Mouse (Mus musculus) stomach, postnatal 0 days (tissue): Measurements from ENCODE around the gene Ehd4. TPM values are rescaled to one million over a fixed set of nuclear protein-coding genes. Genes with fewer than 3 reads are reported as not detected.

Source experiments
- ATAC-seq: fragments of 200-750 bp; cut with Nextera tagmentation; 2 replicates; pipeline ENCODE4 v1.8.0; 2017; ENCODE audit not compliant: low FRiP score, low TSS enrichment
- DNase-seq: peaks from one replicate; pipeline ENCODE4 v3.0.0-alpha.2; 2016; ENCODE audit warnings: low spot score
- H3K27ac ChIP-seq: fragments of 300-500 bp; sonication (generic); replicated peaks from 2 replicates; pipeline ENCODE4 v1.5.1; 2014; ENCODE audit warnings: mild to moderate bottlenecking, control low read depth
- H3K27me3 ChIP-seq: fragments of 300-500 bp; sonication (generic); 2 replicates; pipeline ENCODE4 v1.6.1; 2014; ENCODE audit warnings: low read length; ENCODE audit not compliant: control insufficient read depth, insufficient read depth
- H3K36me3 ChIP-seq: fragments of 300-500 bp; sonication (generic); 2 replicates; pipeline ENCODE4 v1.6.1; 2014; ENCODE audit warnings: low read length, mixed read lengths; ENCODE audit not compliant: control insufficient read depth, insufficient read depth
- H3K4me1 ChIP-seq: fragments of 300-500 bp; sonication (generic); replicated peaks from 2 replicates; pipeline ENCODE4 v1.6.1; 2014; ENCODE audit warnings: antibody characterized with exemption; ENCODE audit not compliant: control insufficient read depth, insufficient read depth
- H3K4me2 ChIP-seq: fragments of 300-500 bp; sonication (generic); replicated peaks from 2 replicates; pipeline ENCODE4 v1.6.1; 2014; ENCODE audit warnings: low read depth, mild to moderate bottlenecking, control low read depth, moderate library complexity
- H3K4me3 ChIP-seq: fragments of 300-500 bp; sonication (generic); 2 replicates; pipeline ENCODE4 v1.5.1; 2014; ENCODE audit warnings: low read depth, low read length, control low read depth
- H3K9ac ChIP-seq: fragments of 300-500 bp; sonication (generic); 2 replicates; pipeline ENCODE4 v1.6.1; 2014; ENCODE audit warnings: mild to moderate bottlenecking, low read length, control low read depth, mixed read lengths
- H3K9me3 ChIP-seq: fragments of 300-500 bp; sonication (generic); 2 replicates; pipeline ENCODE4 v1.6.1; 2016; ENCODE audit warnings: low read length; ENCODE audit not compliant: control insufficient read depth
- CTCF ChIP-seq: IDR thresholded peaks from 2 replicates; pipeline ENCODE4 v1.5.1; 2016; ENCODE audit warnings: antibody characterized with exemption, low read depth, mild to moderate bottlenecking, moderate library complexity
- EP300 ChIP-seq: optimal IDR thresholded peaks from 2 replicates; pipeline ENCODE3; 2016; ENCODE audit warnings: antibody characterized with exemption
- WGBS: fragments of 180-500 bp; shearing (Covaris S2); extraction: QIAGEN DNeasy Blood & Tissue Kit; methylation state at CpG from one replicate; pipeline ENCODE4 v1.1.7; 2014; 5-methylcytosine and 5-hydroxymethylcytosine counted together
- polyA plus RNA-seq: library from polyadenylated mRNA; unstranded; fragments of >200 nt; fragmentation: Nextera tagmentation; extraction: Ambion mirVana; gene quantifications from 2 replicates; pipeline ENCODE4 v1.2.1, GENCODE M21; 2015

Ehd4 gene
- polyA plus RNA-seq, 1 experiment from 2014 or later = 75.1 TPM

DNA sequence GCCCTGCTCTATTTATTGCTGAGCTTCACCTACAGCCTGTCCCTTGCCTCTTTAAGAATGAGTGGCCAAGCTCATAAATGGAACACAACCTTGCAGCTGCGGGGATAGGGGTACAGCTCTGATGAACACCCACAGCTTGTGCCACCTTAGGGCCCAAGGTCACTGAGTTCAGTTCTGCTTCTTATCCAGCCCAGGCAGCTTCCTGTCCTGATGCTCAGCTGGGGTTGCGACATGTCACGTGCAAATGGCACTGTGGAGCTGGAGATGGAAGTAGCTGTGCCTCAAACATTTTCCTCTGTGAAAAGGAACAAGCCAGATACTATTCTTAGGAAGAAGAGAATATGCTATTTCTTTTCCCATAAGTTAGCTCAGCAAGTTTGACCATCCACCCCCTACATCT lies 54.5 kb downstream of the Ehd4 start:
- H3K27ac ChIP-seq = peak overlapping the region; percentile 82
- ATAC-seq (no peak), DNase-seq (no peak)
- H3K27me3 ChIP-seq = no peaks in the 10 kb centered on the region
- WGBS = 82% methylated on average over 3 of the region's 3 CpGs
- TF ChIP-seq EP300 (no peak), CTCF (no peak)
- no peak overlapping the region for H3K4me2 ChIP-seq
- no peaks in the 10 kb centered on the region for H3K9me3 ChIP-seq
- 0 out of 2 replicates have a peak, but pooled peaks cover 5% of the 10 kb centered on the region for H3K36me3 ChIP-seq
- H3K4me1 ChIP-seq = peaks cover 8% of the 10 kb centered on the region; the same call in 1 of the 2 replicates
- H3K4me3 ChIP-seq = no peak overlapping the region
- H3K9ac ChIP-seq = no peak overlapping the region

DNA sequence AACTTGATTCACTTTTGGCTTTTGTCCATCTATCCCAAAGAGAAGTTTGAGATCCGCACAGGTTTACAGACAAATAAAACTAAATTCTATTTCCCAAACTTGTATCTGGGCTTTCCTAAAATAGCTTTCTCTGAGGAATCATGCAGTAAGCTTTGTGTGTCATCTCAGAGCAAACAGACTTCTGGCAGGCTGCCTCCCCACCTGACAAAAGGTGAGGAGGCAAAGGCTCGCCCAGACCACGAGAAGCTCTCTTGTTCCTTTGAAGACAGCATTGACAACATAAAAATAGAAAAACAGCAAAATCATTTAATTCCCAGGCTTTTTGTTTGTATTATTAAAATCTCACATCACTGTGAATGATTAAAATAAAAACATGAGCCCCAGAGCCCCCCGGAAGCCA lies 55.1 kb downstream of the Ehd4 start:
- no peak for TF ChIP-seq EP300
- no peak overlapping the region for H3K4me2 ChIP-seq
- H3K4me3 ChIP-seq = no peak overlapping the region
- no peak for ATAC-seq
- DNase-seq = no peak
- peak overlapping the region; percentile 82 for H3K27ac ChIP-seq
- no peaks in the 10 kb centered on the region for H3K27me3 ChIP-seq
- peaks cover 8% of the 10 kb centered on the region; the same call in 1 of the 2 replicates for H3K4me1 ChIP-seq
- 0 out of 2 replicates have a peak, but pooled peaks cover 5% of the 10 kb centered on the region for H3K36me3 ChIP-seq
- H3K9me3 ChIP-seq = no peaks in the 10 kb centered on the region
- no peak overlapping the region for H3K9ac ChIP-seq
- WGBS = 43% methylated on average over 4 of the region's 4 CpGs

DNA sequence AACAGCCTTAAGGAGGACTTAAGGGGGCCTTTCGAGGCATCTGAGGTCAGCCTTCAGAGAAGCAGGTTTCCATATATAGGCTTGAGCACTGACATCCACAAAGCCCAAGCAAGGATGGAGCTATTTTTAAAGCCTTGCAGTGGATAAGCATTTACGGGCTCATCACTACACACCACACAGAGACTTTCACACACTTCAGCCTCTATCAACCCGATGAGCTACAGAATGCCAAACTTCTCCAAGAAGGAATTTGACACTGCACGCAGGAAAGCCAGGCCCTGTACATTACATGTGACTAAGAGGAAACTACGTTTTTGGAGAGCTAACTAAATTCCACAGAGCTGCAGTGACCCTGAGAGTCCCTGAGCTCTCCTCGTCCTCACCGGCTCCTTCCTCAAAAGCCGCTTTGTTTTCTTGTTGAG lies 55.6 kb downstream of the Ehd4 start:
- Histone ChIP-seq H3K4me3 (no peak overlapping the region), H3K36me3 (0 out of 2 replicates have a peak, but pooled peaks cover 5% of the 10 kb centered on the region), H3K27ac (peak overlapping the region; percentile 82), H3K4me1 (peaks cover 8% of the 10 kb centered on the region; the same call in 1 of the 2 replicates), H3K9me3 (no peaks in the 10 kb centered on the region), H3K27me3 (no peaks in the 10 kb centered on the region), H3K4me2 (no peak overlapping the region), H3K9ac (no peak overlapping the region)
- 25% methylated on average over 8 of the region's 8 CpGs for WGBS
- no peak for DNase-seq
- peak; percentile 59; the same call in 1 of the 2 replicates for ATAC-seq
- no peak for TF ChIP-seq EP300
- TF ChIP-seq CTCF = no peak

DNA sequence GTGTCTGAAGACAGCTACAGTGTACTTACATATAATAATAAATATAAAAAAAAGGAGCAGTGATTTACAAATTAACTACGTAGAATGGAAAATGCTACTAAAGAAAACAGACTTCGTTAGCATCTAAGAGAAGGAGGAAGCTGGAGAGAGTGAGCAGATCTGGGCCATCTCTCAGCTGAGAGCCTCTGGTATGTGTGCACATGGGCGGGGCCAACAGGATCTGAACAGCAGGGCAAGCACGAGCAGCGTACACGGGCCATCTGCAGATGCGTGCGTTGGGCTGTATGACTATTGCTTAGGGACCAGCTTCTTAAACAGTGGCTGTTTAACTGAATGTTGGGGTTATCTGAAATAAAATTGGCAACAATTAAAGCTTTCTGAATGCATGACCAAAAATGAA lies 56.5 kb downstream of the Ehd4 start:
- ATAC-seq = peak; percentile 66

DNA sequence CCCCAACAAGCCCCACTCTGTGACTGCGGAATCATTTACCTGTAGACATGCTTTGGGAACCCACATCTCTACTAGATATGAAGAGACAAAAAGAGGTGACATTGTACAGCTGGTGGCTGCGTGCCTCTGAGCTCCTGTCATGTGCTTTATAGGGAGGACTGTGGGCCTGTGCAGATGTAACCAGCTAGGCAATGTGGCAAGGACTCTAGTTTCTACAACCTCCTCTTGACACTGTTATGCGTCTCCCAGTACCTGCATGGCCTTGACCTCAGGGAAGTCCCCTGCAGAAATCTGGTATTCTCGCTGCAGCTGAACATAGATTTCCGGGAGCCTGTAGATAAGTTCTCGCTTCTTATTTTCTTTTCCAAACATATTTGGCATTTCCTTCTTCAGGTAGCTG lies 57.7 kb downstream of the Ehd4 start:
- ATAC-seq (no peak), DNase-seq (no peak)
- Histone ChIP-seq H3K27ac (no peak overlapping the region), H3K9ac (no peak overlapping the region), H3K36me3 (0 out of 2 replicates have a peak, but pooled peaks cover 3% of the 10 kb centered on the region), H3K4me3 (no peak overlapping the region), H3K4me1 (0 out of 2 replicates have a peak, but pooled peaks cover 6% of the 10 kb centered on the region), H3K4me2 (no peak overlapping the region), H3K9me3 (no peaks in the 10 kb centered on the region), H3K27me3 (no peaks in the 10 kb centered on the region)
- TF ChIP-seq CTCF (no peak), EP300 (no peak)
- WGBS = 90% methylated on average over 6 of the region's 6 CpGs

More for the DNA sequence above, 56.5 kb downstream of the Ehd4 start:
- WGBS = 36% methylated on average over 8 of the region's 8 CpGs
- no peak overlapping the region for H3K4me3 ChIP-seq
- 0 out of 2 replicates have a peak, but pooled peaks cover 5% of the 10 kb centered on the region for H3K36me3 ChIP-seq
- no peaks in the 10 kb centered on the region for H3K27me3 ChIP-seq
- H3K4me2 ChIP-seq = no peak overlapping the region
- peak; percentile 60 for DNase-seq
- no peaks in the 10 kb centered on the region for H3K9me3 ChIP-seq
- H3K9ac ChIP-seq = no peak overlapping the region
- peak overlapping the region; percentile 26 for H3K27ac ChIP-seq
- H3K4me1 ChIP-seq = peaks cover 6% of the 10 kb centered on the region; the same call in 1 of the 2 replicates
- TF ChIP-seq CTCF = no peak
- TF ChIP-seq EP300 = no peak

DNA sequence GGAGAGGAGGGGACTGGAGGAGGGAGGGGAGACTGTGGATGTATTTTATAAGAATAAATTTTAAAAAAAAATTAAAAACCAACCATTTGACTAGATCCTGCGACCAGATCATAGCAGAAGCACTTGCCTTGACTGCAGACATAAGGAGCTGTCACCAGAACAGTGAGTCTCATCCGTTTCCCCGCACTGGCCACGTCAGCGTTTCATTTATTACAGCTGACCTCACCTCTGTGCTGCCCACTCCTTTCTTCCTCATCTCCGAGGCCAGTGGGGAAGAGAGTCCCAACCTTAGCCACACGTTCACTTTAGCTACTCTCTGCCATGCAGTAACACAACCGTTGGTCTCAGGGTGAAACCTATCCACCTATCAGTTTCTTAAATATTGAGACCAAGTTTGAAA lies 58.2 kb downstream of the Ehd4 start:
- peaks cover 2% of the 10 kb centered on the region; the same call in 1 of the 2 replicates for H3K36me3 ChIP-seq
- no peaks in the 10 kb centered on the region for H3K9me3 ChIP-seq
- H3K4me3 ChIP-seq = no peak overlapping the region
- 0 out of 2 replicates have a peak, but pooled peaks cover 6% of the 10 kb centered on the region for H3K4me1 ChIP-seq
- H3K27ac ChIP-seq = no peak overlapping the region
- ATAC-seq (no peak), DNase-seq (no peak)
- no peak overlapping the region for H3K9ac ChIP-seq
- H3K27me3 ChIP-seq = no peaks in the 10 kb centered on the region
- TF ChIP-seq EP300 (no peak), CTCF (no peak)
- no peak overlapping the region for H3K4me2 ChIP-seq
- 83% methylated on average over 8 of the region's 8 CpGs for WGBS
